Mouse (Mus musculus) kidney, embryonic 14.5 days (tissue): ENCODE measurements around the gene Drd3. TPM values are rescaled to one million over a fixed set of nuclear protein-coding genes. Genes with fewer than 3 reads are reported as not detected.

Experiments used
- ATAC-seq: fragments of 200-750 bp; cut with Nextera tagmentation; 2 replicates; pipeline ENCODE4 v1.8.0; 2017; ENCODE audit warnings: moderate number of reproducible peaks, mild to moderate bottlenecking, moderate TSS enrichment, moderate library complexity; ENCODE audit not compliant: low FRiP score, low TSS enrichment
- H3K27ac ChIP-seq: fragments of 300-500 bp; sonication (generic); 2 replicates; pipeline ENCODE4 v1.5.1; 2014; ENCODE audit warnings: low read depth, mild to moderate bottlenecking, low read length, moderate library complexity, mixed read lengths
- H3K27me3 ChIP-seq: fragments of 300-500 bp; sonication (generic); 2 replicates; pipeline ENCODE4 v1.6.1; 2014; ENCODE audit warnings: mild to moderate bottlenecking, low read length; ENCODE audit not compliant: control insufficient read depth, insufficient read depth
- H3K36me3 ChIP-seq: fragments of 300-500 bp; sonication (generic); 2 replicates; pipeline ENCODE4 v1.6.1; 2014; ENCODE audit warnings: low read length, mixed read lengths; ENCODE audit not compliant: control insufficient read depth, insufficient read depth
- H3K4me1 ChIP-seq: fragments of 300-500 bp; sonication (generic); 2 replicates; pipeline ENCODE4 v1.6.1; 2014; ENCODE audit warnings: low read length, mixed read lengths; ENCODE audit not compliant: control insufficient read depth, insufficient read depth
- H3K4me2 ChIP-seq: fragments of 300-500 bp; sonication (generic); replicated peaks from 2 replicates; pipeline ENCODE4 v1.6.1; 2014; ENCODE audit warnings: low read depth, mild to moderate bottlenecking, low read length
- H3K4me3 ChIP-seq: fragments of 300-500 bp; sonication (generic); 2 replicates; pipeline ENCODE4 v1.5.1; 2014; ENCODE audit warnings: mild to moderate bottlenecking, low read length
- H3K9ac ChIP-seq: fragments of 300-500 bp; sonication (generic); 2 replicates; pipeline ENCODE4 v1.6.1; 2014; ENCODE audit warnings: low read depth, mild to moderate bottlenecking, low read length, moderate library complexity
- H3K9me3 ChIP-seq: fragments of 300-500 bp; sonication (generic); 2 replicates; pipeline ENCODE4 v1.6.1; 2016; ENCODE audit warnings: low read length; ENCODE audit not compliant: control insufficient read depth
- WGBS: fragments of 180-500 bp; shearing (Covaris S2); extraction: QIAGEN DNeasy Blood & Tissue Kit; methylation state at CpG from one replicate; pipeline ENCODE4 v1.1.7; 2014; 5-methylcytosine and 5-hydroxymethylcytosine counted together
- polyA plus RNA-seq: library from polyadenylated mRNA; unstranded; fragments of >200 nt; fragmentation: Nextera tagmentation; extraction: Ambion mirVana; gene quantifications from 2 replicates; pipeline ENCODE4 v1.2.1, GENCODE M21; 2014

Gene Drd3
- polyA plus RNA-seq, 1 experiment from 2014 or later, result 0.19 TPM

DNA sequence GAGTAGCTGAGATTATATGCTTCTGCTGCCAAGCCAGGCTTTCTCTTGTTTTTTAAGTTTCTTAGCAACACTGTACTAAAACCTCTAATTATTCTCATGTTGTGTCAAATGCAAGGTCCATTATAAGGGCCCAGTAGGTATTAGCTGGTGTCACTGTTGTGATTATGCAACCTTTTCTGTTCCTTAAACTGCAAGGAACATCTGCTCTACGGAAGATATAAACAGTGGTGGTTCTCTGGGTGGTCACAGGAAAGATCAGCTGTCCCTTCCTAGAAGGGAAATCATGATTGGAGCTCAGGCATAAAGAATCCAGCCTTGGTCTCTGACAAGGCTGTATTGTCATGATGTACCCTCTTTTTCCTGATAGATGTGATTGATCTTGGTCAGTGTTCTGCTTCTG, 57.6 kb downstream of the Drd3 start:
- H3K4me1 ChIP-seq, result no peaks in the 10 kb centered on the region
- H3K36me3 ChIP-seq, result no peaks in the 10 kb centered on the region
- no peak overlapping the region for H3K4me2 ChIP-seq
- H3K9ac ChIP-seq, result no peak overlapping the region
- ATAC-seq, result no peak
- WGBS, result 81% methylated on average over 1 of the region's 1 CpGs
- no peaks in the 10 kb centered on the region for H3K27me3 ChIP-seq
- no peaks in the 10 kb centered on the region for H3K9me3 ChIP-seq
- H3K27ac ChIP-seq, result no peak overlapping the region
- no peak overlapping the region for H3K4me3 ChIP-seq

DNA sequence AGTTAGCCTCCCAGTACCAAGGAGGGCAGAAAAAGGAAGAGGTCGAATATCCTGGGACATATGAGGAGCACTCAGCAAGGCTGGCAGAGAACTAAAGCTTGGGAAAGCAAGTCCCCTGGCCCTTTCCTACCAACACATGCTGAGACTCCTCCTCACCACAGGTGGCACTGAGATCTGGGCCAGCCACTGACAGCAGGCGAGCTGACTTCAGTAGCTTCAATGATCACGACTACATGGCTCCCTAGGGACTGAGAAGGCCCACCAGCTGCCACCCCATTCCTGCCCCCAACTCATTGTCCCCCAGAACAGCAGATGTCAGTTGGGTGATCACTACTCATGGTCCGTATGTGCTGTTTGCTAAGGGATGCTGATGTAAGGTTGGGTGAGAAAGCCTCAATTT, 60.8 kb downstream of the Drd3 start:
- Histone ChIP-seq H3K9ac (no peak overlapping the region), H3K36me3 (no peaks in the 10 kb centered on the region), H3K4me1 (no peaks in the 10 kb centered on the region), H3K4me3 (no peak overlapping the region), H3K27me3 (no peaks in the 10 kb centered on the region), H3K4me2 (no peak overlapping the region), H3K27ac (no peak overlapping the region), H3K9me3 (no peaks in the 10 kb centered on the region)
- ATAC-seq, result 0 out of 2 replicates have a peak, but pooled peaks have one; percentile 32
- 61% methylated on average over 4 of the region's 4 CpGs for WGBS

DNA sequence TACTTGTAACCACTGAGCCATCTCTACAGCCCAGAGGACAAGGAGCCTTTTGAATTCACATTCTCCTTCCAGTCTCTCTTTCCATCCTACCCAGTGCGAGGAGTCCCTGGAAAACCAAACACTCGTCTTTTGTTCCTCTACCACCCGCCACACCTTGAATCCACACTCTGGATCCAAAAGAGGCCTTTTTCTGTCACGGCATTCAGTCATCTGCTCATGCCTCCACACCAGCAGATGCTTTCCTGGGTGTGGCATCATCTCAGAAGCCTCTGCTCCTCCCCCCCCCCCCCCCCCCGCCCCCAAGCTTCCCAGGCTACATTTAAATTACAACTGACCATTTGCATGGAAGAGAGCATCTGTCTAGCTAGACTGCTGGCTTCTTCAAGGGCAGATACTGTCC, 62.5 kb downstream of the Drd3 start:
- Histone ChIP-seq H3K9me3 (no peaks in the 10 kb centered on the region), H3K27ac (no peak overlapping the region), H3K36me3 (no peaks in the 10 kb centered on the region), H3K4me1 (no peaks in the 10 kb centered on the region), H3K27me3 (no peaks in the 10 kb centered on the region), H3K4me3 (no peak overlapping the region), H3K9ac (no peak overlapping the region), H3K4me2 (no peak overlapping the region)
- no peak for ATAC-seq
- WGBS, result 89% methylated on average over 4 of the region's 5 CpGs

DNA sequence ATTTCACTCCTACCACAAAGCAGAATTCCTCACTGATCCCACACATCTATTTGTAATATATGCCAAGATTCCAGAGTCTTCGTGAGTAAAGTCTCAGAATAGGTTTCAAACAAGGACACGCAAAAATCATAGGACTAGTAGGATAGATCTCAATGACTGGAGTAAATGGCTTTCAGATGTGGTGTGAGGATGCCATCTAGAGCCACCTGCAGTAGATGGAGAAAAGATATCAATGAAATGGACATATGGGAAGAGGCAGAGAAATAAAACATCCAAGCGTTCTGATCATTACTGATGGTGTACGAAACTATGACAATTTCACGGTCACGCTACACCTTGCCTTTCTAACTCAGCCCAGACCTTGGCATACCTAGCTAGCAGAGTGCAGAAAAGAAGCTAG, 64.6 kb downstream of the Drd3 start:
- no peak for ATAC-seq
- H3K27me3 ChIP-seq, result no peaks in the 10 kb centered on the region
- H3K9ac ChIP-seq, result no peak overlapping the region
- H3K9me3 ChIP-seq, result no peaks in the 10 kb centered on the region
- H3K4me2 ChIP-seq, result no peak overlapping the region
- WGBS, result 91% methylated on average over 6 of the region's 6 CpGs
- H3K36me3 ChIP-seq, result no peaks in the 10 kb centered on the region
- no peak overlapping the region for H3K4me3 ChIP-seq
- no peaks in the 10 kb centered on the region for H3K4me1 ChIP-seq
- no peak overlapping the region for H3K27ac ChIP-seq

DNA sequence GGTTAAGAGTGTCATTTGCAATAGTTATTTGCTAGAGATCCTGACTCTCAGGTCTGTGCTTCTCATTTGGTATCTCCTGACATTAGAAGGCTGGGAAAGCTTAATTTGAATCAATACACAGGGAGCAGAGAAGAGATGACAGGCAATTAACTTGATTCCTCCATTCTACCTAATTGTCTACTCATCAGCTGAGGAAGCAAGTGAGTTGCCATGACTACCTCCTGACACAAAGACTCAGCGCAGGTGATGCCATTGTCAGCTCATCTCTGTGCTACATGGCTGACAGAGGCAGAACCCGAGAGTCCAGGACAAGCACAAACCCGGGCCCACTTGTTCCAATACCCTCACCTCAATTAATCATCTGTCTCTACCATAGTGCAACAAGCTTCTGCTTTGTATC, 73.7 kb downstream of the Drd3 start:
- no peak overlapping the region for H3K4me2 ChIP-seq
- no peak overlapping the region for H3K27ac ChIP-seq
- H3K27me3 ChIP-seq, result no peaks in the 10 kb centered on the region
- no peak for ATAC-seq
- no peak overlapping the region for H3K9ac ChIP-seq
- no peaks in the 10 kb centered on the region for H3K9me3 ChIP-seq
- H3K4me3 ChIP-seq, result no peak overlapping the region
- H3K4me1 ChIP-seq, result no peaks in the 10 kb centered on the region
- H3K36me3 ChIP-seq, result no peaks in the 10 kb centered on the region
- WGBS, result 81% methylated on average over 3 of the region's 3 CpGs

DNA sequence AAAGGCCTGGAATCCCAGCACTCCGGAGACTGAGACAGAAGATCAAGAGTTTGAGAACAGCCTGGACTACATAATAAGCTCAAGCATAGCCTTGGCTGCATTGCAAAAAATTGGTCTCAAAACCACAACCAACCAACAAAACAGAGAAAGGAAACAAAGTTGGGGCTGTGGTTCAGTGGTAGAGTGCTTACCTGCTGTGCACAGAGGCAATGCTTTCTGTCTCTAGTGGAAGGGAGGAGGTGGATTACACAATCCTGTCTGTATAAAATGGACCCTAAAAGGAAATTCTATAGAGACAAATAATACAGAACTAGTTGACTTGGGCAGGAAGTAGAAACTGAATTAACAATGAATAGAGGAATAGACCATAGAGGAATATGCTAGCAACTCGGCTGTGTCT, 78.1 kb downstream of the Drd3 start:
- no peaks in the 10 kb centered on the region for H3K27me3 ChIP-seq
- ATAC-seq, result no peak
- no peaks in the 10 kb centered on the region for H3K36me3 ChIP-seq
- no peak overlapping the region for H3K4me3 ChIP-seq
- H3K9me3 ChIP-seq, result no peaks in the 10 kb centered on the region
- WGBS, result 91% methylated on average over 2 of the region's 2 CpGs
- H3K27ac ChIP-seq, result no peak overlapping the region
- no peak overlapping the region for H3K9ac ChIP-seq
- no peak overlapping the region for H3K4me2 ChIP-seq
- H3K4me1 ChIP-seq, result no peaks in the 10 kb centered on the region

DNA sequence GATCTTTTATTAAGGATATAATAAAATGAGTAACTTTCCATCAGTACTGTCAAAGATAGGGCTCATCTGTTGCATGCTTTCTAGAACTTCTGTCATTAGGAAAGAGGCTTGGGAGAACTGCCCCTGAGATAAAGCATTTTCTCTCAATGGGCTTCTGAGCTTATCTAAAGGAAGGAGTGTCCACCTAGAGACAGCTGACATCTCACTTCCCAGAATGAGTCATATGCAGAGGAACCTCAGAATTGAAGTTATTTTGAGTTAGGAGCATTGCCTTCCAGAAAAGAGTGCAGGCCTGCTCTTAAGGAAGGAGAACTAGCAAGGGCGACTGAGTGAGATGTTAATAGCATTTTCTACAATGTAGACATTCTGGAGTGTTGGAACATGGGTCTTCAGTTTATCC, 87.4 kb downstream of the Drd3 start:
- no peak for ATAC-seq
- WGBS, result 77% methylated on average over 1 of the region's 1 CpGs

DNA sequence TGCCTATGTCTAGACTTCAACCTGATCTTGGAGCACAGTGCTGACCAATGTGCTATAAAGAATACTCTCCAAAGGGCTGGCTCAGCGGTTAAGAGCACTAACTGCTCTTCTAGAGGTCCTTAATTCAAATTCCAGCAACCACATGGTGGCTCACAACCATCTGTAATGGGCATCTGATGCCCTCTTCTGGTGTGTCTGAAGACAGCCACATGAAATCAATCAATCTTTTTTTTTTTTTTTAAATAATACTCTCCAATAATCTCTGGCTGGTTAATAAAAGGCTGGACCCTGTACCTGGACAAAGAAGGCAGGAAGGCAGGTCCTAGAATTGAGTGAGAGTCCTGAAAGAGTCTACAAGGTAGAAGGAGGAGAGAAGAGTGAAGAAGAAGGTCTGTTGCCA, 96.0 kb downstream of the Drd3 start:
- Histone ChIP-seq H3K27me3 (no peaks in the 10 kb centered on the region), H3K36me3 (no peaks in the 10 kb centered on the region), H3K4me2 (no peak overlapping the region), H3K4me3 (no peak overlapping the region), H3K9ac (no peak overlapping the region), H3K4me1 (no peaks in the 10 kb centered on the region), H3K27ac (no peak overlapping the region), H3K9me3 (no peaks in the 10 kb centered on the region)
- WGBS, result 79% methylated on average over 1 of the region's 1 CpGs
- ATAC-seq, result no peak

More for the DNA sequence above, 87.4 kb downstream of the Drd3 start:
- Histone ChIP-seq H3K9ac (no peak overlapping the region), H3K27me3 (no peaks in the 10 kb centered on the region), H3K4me3 (no peak overlapping the region), H3K4me1 (no peaks in the 10 kb centered on the region), H3K9me3 (no peaks in the 10 kb centered on the region), H3K27ac (no peak overlapping the region), H3K4me2 (no peak overlapping the region), H3K36me3 (no peaks in the 10 kb centered on the region)

DNA sequence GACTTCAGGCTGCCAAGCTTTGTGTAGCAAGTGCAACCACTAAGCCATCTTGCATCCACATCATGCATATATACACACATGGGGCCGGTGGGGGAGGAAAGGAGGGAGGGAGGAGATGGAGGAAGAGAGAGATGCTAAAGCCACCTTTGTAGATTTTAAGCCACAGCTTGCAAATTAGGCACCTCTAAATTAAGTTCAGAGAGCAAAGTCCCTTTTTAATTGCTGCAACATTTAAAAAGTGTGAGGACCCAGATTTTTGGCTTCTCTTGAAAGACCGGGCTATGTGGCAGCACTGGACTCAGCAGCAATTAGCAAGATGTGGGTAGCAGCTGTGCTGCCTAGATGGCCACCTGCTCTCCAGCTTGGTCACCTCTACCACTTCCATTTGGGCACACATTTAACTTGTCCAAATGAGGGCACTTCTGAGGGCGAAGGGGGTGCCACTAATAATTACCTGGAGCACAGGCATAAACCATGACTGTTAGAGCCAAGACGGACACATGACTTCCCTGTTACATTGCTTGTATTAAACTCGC, 105.2 kb downstream of the Drd3 start:
- H3K9ac ChIP-seq, result no peak overlapping the region
- ATAC-seq, result no peak
- no peak overlapping the region for H3K27ac ChIP-seq
- no peak overlapping the region for H3K4me3 ChIP-seq
- H3K36me3 ChIP-seq, result peaks cover 19% of the 10 kb centered on the region
- 93% methylated on average over 5 of the region's 5 CpGs for WGBS
- no peak overlapping the region for H3K4me2 ChIP-seq
- H3K27me3 ChIP-seq, result no peaks in the 10 kb centered on the region
- no peaks in the 10 kb centered on the region for H3K4me1 ChIP-seq
- no peaks in the 10 kb centered on the region for H3K9me3 ChIP-seq
